Mouse (Mus musculus): ENCODE measurements at regions not wholly inside any gene's neighbourhood (a gene's known extent, or its start where the extent isn't known, plus 50 kb on each side); places are given as distances from the start of the nearest gene placed in this dataset.

GRCm38 (mm10) chr4:70844742-70845141 is 309.9 kb upstream of the Megf9 start:
- no peak for DNase-seq (ENCODE audit: extremely low spot score in 1 of 2, low spot score in 2 of 2)
- Histone ChIP-seq H3K4me3 (no peak overlapping the region), H3K27ac (no peak overlapping the region)
- intact Hi-C loops (cut with DNase I), result no loop called here
- TF ChIP-seq CTCF (IDR thresholded peaks at IDR 0.05), result no peak

GRCm38 (mm10) chr4:70810956-70811316 is 276.1 kb upstream of the Megf9 start:
- Histone ChIP-seq H3K27ac (no peak overlapping the region), H3K4me3 (no peak overlapping the region)
- intact Hi-C loops (cut with DNase I), result no loop called here
- no peak for TF ChIP-seq CTCF (IDR thresholded peaks at IDR 0.05)
- no peak for DNase-seq (ENCODE audit: extremely low spot score in 1 of 2, low spot score in 2 of 2)

- Histone ChIP-seq H3K27ac (no peak overlapping the region), H3K4me3 (no peak overlapping the region)
- no peak for DNase-seq (ENCODE audit: extremely low spot score in 1 of 2, low spot score in 2 of 2)
- no peak for TF ChIP-seq CTCF (IDR thresholded peaks at IDR 0.05)
- intact Hi-C loops (cut with DNase I), result no loop called here
These were observed 275.6 kb upstream of the Megf9 start for GRCm38 (mm10) chr4:70810311-70810955.

- intact Hi-C loops (cut with DNase I), result no loop called here
- no peak for DNase-seq (ENCODE audit: extremely low spot score in 1 of 2, low spot score in 2 of 2)
- Histone ChIP-seq H3K27ac (no peak overlapping the region), H3K4me3 (no peak overlapping the region)
- TF ChIP-seq CTCF (IDR thresholded peaks at IDR 0.05), result no peak
These were observed 270.1 kb upstream of the Megf9 start for GRCm38 (mm10) chr4:70804925-70805342.

GRCm38 (mm10) chr4:70798483-70798882 is 263.7 kb upstream of the Megf9 start:
- no peak for DNase-seq (ENCODE audit: extremely low spot score in 1 of 2, low spot score in 2 of 2)
- TF ChIP-seq CTCF (IDR thresholded peaks at IDR 0.05), result no peak
- no peak overlapping the region for H3K4me3 ChIP-seq
- H3K27ac ChIP-seq, result no peak overlapping the region
- intact Hi-C loops (cut with DNase I), result no loop called here

- no peak for TF ChIP-seq CTCF (IDR thresholded peaks at IDR 0.05)
- Histone ChIP-seq H3K27ac (no peak overlapping the region), H3K4me3 (no peak overlapping the region)
- no peak for DNase-seq (ENCODE audit: extremely low spot score in 1 of 2, low spot score in 2 of 2)
- intact Hi-C loops (cut with DNase I), result no loop called here
These were observed 263.1 kb upstream of the Megf9 start for GRCm38 (mm10) chr4:70797935-70798334.

- H3K4me3 ChIP-seq, result no peak overlapping the region
- intact Hi-C loops (cut with DNase I), result no loop called here
- DNase-seq (ENCODE audit: extremely low spot score in 1 of 2, low spot score in 2 of 2), result no peak
- TF ChIP-seq CTCF (IDR thresholded peaks at IDR 0.05), result peak; percentile 16
- no peak overlapping the region for H3K27ac ChIP-seq
These were observed 248.7 kb upstream of the Megf9 start for GRCm38 (mm10) chr4:70783487-70783886.

- Histone ChIP-seq H3K27ac (no peak overlapping the region), H3K4me3 (no peak overlapping the region)
- intact Hi-C loops (cut with DNase I), result no loop called here
- no peak for TF ChIP-seq CTCF (IDR thresholded peaks at IDR 0.05)
- no peak for DNase-seq (ENCODE audit: extremely low spot score in 1 of 2, low spot score in 2 of 2)
These were observed 246.8 kb upstream of the Megf9 start for GRCm38 (mm10) chr4:70781591-70781990.

GRCm38 (mm10) chr4:70776273-70776672 is 241.5 kb upstream of the Megf9 start:
- H3K27ac ChIP-seq, result no peak overlapping the region
- no peak for TF ChIP-seq CTCF (IDR thresholded peaks at IDR 0.05)
- H3K4me3 ChIP-seq, result no peak overlapping the region
- intact Hi-C loops (cut with DNase I), result no loop called here
- no peak for DNase-seq (ENCODE audit: extremely low spot score in 1 of 2, low spot score in 2 of 2)

GRCm38 (mm10) chr4:70743425-70743824 is 208.6 kb upstream of the Megf9 start:
- no peak for TF ChIP-seq CTCF (IDR thresholded peaks at IDR 0.05)
- no peak for DNase-seq (ENCODE audit: extremely low spot score in 1 of 2, low spot score in 2 of 2)
- Histone ChIP-seq H3K27ac (no peak overlapping the region), H3K4me3 (no peak overlapping the region)
- intact Hi-C loops (cut with DNase I), result no loop called here

GRCm38 (mm10) chr4:70742002-70742401 is 207.2 kb upstream of the Megf9 start:
- H3K27ac ChIP-seq, result no peak overlapping the region
- H3K4me3 ChIP-seq, result no peak overlapping the region
- intact Hi-C loops (cut with DNase I), result no loop called here
- no peak for DNase-seq (ENCODE audit: extremely low spot score in 1 of 2, low spot score in 2 of 2)
- TF ChIP-seq CTCF (IDR thresholded peaks at IDR 0.05), result no peak

GRCm38 (mm10) chr4:70741121-70741520 is 206.3 kb upstream of the Megf9 start:
- no peak for DNase-seq (ENCODE audit: extremely low spot score in 1 of 2, low spot score in 2 of 2)
- Histone ChIP-seq H3K4me3 (no peak overlapping the region), H3K27ac (no peak overlapping the region)
- intact Hi-C loops (cut with DNase I), result no loop called here
- no peak for TF ChIP-seq CTCF (IDR thresholded peaks at IDR 0.05)

GRCm38 (mm10) chr4:70709126-70709689 is 174.4 kb upstream of the Megf9 start:
- TF ChIP-seq CTCF (IDR thresholded peaks at IDR 0.05), result no peak
- Histone ChIP-seq H3K4me3 (no peak overlapping the region), H3K27ac (no peak overlapping the region)
- intact Hi-C loops (cut with DNase I), result no loop called here
- no peak for DNase-seq (ENCODE audit: extremely low spot score in 1 of 2, low spot score in 2 of 2)
